Mouse (Mus musculus) adrenal gland, adult 8-10 months (tissue): ENCODE measurements around the gene Clca3a1. TPM values are rescaled to one million over a fixed set of nuclear protein-coding genes. Genes with fewer than 3 reads are reported as not detected.
"Not testable (repeated sequence)": the region's sequence is repeated elsewhere in the genome, so short reads cannot be mapped to it uniquely, and the experiment has no call there.

ENCODE experiments used
- DNase-seq: peaks from one replicate; pipeline ENCODE4 v3.0.0; 2022
- total RNA-seq, 4 experiments: library from RNA; stranded (reverse); gene quantifications; 2 replicates each; pipeline ENCODE4 v1.2.4; 2022

The Clca3a1 gene
- total RNA-seq, result 1 to 10 TPM in 3 of 4 experiments, under 1 TPM in 1; 0.89 to 3.4 (median 2.2) TPM

DNA sequence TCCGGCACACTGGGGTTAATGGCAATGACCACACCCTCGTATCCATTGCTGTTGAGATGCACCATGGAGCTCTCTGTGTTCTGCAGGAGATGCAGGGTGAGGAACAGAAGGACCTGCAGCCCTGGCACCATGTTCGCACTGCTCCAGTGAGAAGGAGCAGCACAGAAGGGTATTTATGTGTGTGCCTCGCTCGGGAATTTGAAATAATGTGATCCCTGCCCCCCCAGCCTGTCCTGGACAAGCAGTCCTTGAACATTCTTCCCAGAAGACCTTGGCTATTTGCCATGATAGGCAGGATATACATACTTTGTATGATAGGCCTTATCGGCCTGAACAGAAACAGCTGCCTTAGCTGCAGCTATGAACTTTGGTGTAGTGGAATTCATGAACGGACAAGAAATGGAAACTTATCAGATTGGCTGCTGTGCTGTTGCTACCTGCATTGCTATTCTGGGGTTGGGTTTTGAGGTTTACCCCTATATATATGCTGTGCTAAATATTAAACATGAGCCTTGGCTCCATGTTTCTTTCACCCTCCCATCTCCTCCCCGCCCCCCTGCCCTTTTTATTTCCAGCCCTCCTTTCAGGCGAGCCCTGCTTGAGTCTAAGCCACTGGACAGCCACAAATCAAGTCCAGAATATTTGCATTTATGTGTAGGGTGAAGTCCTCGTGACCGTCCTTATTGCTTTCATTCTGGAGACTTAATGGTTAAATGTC, at the start of gene Clca3a1:
Gene Clca3a1, minus strand, starts transcription at position 386 of the 718 bp plus-strand sequence.
- DNase-seq, result no peak

GRCm38 (mm10) chr3:144808153-144808925, 47.6 kb upstream of the Clca3a1 start:
- DNase-seq, result not testable (repeated sequence)

DNA sequence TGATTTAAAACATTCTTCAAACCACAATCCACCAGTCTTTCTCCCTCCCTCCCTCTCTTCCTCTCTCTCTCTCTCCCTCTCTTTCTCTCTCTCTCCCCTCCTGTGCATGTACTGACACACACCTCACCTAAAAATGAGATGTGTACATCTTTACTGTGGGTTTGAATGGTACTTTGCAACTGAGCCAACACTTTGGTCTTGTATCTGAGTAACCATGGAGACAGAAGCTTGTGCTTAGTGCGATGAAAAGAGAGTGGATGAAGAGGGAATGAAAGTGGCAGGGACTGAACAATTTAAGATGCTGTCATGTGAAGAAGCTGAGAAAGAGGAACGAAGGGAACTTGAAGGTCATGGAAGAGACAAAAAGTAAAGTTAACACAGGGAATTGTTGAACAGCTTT, 45.8 kb upstream of the Clca3a1 start:
- DNase-seq, result not testable (repeated sequence)

DNA sequence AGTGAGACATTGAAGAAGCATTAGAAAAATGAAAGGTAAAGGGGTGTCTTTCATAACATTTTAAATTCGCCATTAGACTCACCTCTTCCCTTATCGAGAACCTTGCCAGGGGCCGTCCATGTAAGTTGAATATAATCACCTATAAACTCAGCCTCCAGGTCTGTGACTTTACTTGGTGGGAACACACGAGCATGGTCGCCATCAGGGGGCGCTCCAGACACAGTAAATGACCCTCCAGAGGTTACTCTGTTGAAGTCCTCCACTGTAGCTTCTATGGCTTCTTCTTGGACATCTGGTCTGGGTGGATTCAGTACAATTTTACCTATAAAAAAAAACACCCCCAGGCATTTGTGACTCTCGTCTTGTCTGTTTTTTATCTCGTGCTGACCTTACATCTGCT, 41.1 kb upstream of the Clca3a1 start:
- DNase-seq, result no peak

DNA sequence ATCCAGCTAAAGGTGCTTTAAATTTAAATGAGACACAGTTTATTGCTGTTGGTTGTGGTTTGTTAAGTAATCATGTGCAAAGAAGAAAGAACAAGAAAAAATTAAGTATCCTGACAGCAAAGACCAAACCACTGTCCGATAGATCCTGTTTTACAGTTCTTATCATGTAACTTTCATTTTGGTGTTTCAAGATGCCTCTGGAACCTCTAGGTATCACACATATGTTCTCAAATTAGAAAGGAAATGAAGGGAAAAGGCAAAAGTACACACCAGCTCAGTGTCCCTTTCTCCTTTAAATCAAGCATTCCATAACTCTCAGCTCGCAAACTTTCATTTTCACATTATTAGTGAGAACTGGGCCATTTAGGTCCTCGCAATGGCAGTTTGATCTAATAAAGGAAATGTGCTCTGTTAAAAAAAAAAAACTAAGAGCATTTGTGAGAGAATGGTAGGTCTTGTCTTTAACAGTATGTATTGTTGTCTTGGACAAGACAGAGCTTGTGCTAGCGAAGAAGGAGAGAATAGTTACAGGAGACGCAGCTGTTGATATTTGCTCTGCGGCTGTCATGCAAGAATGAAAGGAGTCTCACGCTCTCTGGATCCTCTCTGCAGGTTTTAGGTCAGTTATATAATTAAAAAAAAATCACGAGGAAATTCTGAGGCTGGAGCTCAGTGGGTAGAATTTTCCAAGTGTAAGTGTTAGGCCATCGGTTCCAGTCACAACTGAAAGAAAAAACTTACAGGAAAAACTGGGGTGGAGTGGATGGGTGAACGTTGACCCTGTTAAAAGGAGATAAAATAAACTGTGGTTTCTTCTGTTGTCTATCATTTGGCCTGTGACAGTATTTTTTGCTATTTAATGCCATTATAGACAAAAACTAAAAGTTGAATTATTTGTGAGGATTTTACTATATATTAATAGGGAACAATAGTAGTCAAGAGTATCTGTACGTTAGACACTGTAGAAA, 24.7 kb upstream of the Clca3a1 start:
- DNase-seq, result no peak

DNA sequence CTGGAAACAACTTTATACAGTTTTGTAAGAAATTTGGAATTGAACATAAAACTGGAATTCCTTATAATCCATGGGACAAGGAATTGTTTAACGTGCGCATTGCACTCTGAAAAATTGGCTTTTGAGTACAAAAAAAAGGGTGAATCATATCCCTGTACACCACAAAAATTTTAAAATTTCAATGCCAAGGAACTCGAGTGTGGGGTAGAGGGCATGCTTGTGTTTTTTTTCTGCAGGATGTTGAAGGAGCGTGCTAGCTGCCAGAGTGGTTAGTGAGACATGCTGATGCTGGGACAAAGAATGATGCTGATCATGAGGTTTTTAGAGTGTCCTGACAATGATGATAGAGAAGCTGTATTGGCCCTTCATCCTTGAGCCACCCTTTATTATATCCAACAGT, 4.4 kb upstream of the Clca3a1 start:
- DNase-seq, result no peak

DNA sequence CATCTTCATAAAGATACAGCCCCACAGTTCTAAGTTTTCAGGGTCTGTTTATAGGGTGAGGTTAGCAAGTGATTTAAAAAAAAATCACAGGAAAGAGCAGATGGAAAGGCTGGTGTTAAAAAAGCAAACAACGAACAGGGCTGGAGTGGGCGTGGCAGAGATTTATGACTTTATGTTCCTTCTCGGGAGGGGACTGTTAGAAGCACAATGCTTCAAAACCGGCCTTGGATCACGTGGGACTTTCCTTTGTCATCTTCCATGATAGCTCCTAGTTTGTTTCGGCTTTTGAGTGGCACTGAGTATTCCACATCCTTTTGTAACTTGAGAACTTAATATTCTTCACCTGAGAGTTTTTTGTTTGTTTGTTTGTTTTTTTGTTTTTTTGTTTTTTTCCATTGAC, 677 bp upstream of the Clca3a1 start:
- DNase-seq, result no peak

- no peak for DNase-seq
Measured at GRCm38 (mm10) chr3:144759719-144760118, 1.1 kb downstream of the Clca3a1 start.

- not testable (repeated sequence) for DNase-seq
Measured at GRCm38 (mm10) chr3:144756103-144756502, 4.7 kb downstream of the Clca3a1 start.

DNA sequence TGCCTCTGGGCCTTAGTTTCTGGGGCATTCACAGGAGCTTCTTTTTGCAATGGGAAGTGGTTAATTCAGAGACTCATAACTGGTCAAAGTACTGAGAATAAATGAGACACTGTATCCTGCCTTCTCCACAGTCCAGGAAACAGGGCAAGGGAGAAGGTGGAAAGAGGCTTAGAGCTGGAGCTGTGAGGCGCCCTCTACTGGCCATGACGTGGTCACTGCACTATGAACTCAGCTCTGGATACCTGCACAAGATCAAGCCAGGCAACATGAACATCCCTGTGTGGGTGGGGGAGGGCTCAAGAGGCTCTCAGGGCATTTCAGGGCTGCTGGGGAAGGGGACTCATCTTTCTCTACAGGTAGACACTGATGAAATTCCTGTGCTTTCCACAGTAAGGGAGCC, 7.7 kb downstream of the Clca3a1 start:
- DNase-seq, result no peak

DNA sequence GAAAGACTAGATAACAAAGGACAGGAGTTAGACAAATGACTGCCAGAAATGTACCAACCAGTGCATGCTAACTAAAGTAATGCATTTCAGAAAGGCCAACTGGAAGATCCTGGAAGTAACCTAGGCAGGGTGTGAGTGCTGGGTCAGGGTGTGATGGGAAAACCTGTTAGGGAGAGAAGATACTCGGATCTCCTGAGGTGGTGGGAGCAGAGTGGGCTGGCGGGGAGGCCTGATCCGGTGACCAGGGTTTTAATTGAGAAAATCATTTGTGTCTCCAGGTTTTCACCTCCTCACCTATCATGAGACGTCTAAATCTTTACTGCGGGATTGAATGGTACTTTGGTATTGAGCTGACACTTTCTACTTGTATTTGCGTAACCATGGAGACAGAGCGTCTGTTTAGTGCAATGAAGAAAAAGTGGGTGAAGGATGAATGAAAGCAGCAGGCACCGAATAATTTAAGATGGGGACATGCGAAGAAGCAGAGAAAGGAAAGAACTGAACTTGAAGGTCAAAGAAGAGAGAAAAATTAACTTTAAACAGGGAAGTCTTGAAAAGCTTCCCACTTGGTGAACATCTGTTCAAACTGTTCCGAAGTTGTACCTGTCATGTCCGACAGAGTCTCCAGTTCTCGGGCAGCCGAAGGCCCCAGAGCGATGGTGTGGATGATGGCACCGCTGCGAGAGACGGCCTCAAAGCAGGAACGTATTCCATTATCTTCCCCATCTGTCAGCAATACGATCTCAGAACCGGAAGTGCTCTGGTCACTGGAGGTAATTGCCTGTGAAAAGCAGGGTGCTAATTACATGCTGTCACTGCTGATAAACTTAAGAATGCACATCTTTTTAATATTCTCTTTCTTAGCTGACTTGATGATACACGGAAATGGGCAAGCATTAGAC, 11.5 kb downstream of the Clca3a1 start:
- DNase-seq, result not testable (repeated sequence)

DNA sequence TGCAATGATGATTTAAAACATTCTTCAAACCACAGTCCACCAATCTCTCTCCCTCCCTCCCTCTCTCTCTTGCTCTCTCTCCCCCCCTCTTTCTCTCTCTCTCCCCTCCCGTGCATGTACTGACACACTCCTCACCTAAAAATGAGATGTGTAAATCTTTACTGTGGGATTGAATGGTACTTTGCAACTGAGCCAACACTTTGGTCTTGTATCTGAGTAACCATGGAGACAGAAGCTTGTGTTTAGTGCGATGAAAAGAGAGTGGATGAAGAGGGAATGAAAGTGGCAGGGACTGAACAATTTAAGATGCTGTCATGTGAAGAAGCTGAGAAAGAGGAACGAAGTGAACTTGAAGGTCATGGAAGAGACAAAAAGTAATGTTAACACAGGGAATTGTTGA, 13.1 kb downstream of the Clca3a1 start:
- not testable (repeated sequence) for DNase-seq

DNA sequence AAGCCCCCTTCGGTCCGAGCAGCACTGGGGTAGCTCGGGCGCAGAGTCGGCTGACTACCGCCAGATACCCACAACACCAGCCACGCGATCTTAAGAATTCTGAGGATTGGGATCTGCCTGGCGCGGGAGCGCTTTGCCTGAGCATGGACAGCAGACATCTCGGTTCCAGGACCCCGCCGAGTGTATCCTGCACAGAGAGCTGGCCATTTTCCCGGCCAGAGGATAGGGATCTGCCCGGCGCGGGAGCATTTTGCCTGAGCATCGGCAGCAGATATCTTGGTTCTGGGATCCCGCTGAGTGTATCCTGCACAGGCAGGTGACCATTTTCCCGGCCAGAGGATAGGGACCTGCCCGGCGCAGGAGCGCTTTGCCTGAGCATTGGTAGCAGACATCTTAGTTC, 22.4 kb downstream of the Clca3a1 start:
- DNase-seq, result not testable (repeated sequence)

DNA sequence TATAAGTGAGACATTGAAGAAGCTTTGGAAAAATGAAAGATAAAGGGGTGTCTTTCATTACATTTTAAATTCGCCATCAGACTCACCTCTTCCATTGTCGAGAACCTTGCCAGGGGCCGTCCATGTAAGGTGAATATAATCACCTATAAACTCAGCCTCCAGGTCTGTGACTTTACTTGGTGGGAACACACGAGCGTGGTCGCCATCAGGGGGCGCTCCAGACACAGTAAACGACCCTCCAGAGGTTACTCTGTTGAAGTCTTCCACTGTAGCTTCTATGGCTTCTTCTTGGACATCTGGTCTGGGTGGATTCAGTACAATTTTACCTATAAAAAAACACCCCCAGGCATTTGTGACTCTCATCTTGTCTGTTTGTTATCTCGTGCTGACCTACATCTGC, 23.9 kb downstream of the Clca3a1 start:
- no peak for DNase-seq

DNA sequence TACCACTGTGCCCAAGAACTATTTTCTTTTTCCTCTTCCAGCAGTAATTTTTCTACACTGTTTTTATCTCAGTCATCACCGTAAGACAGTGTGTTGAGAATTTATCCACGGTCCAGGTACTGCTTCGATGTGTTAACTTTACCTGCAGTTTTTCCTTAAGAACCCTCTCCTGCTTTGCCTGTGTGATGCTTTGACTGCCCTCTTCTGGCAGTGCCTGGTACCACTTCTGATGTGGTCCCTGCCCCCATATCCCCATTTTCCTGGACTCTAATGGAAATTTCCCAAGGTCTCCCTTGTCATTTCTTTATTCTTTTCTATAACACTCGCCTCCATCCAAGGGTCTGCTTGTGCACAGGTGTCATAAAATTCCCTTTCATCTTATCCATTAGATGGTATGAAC, 37.3 kb downstream of the Clca3a1 start:
- peak; percentile 25 for DNase-seq

- not testable (repeated sequence) for DNase-seq
Measured at GRCm38 (mm10) chr3:144722566-144722965, 38.2 kb downstream of the Clca3a1 start.

DNA sequence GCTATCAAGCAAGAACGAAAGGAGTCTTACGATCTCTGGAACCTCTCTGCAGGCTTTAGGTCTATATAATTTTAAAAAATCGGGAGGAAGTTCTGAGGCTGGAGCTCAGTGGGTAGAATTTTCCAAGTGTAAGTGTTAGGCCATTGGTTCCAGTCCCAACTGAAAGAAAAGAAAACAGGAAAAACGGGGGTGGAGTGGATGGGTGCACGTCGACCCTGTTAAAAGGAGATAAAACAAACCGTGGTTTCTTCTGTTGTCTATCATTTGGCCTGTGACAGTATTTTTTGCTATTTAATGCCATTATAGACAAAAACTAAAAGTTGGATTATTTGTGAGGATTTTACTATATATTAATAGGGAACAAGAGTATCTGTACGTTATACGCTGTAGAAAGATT, 38.9 kb downstream of the Clca3a1 start:
- DNase-seq, result no peak

DNA sequence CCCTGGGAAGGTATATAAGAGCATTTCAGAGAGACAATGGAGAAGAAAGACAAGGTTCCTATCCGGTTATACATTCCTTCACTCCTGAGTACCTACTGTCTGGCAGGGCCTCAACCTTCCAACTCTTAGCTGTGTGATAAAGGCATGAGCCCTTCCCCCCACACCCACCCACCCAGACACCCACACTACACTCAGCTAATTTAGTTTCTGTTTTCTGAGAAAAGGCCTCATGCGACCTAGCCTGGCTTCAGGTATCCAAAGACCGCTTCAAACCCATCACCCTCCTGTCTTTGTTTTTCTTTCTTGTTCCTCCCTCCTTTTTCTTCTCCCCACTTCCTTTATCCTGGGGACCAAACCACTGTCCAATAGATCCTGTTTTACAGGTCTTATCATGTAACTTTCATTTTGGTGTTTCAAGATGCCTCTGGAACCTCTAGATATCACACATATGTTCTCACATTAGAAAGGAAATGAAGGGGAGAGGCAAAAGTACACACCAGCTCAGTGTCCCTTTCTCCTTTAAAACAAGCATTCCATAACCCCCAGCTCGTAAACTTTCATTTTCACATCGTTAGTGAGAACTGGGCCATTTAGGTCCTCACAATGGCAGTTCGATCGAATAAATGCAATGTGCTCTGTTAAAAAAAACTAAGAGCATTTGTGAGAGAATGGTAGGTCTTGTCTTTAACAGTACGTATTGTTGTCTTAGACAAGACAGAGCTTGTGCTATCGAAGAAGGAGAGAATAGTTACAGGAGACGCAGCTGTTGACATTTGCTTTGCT, 39.5 kb downstream of the Clca3a1 start:
- DNase-seq, result no peak

- peak; percentile 92 for DNase-seq
Measured at GRCm38 (mm10) chr3:144719901-144720747, 40.7 kb downstream of the Clca3a1 start, which contains the start of gene Sh3glb1. Gene Sh3glb1 (minus strand): TSS chr3:144720335.
